Mouse (Mus musculus): ENCODE results near the gene Dcun1d4.

The Dcun1d4 gene

GRCm38 (mm10) chr5:73598943-73599695 lies 118.3 kb downstream of the Dcun1d4 start:
- no peak for DNase-seq (ENCODE audit: low spot score)

GRCm38 (mm10) chr5:73599991-73600390 lies 119.2 kb downstream of the Dcun1d4 start:
- DNase-seq (ENCODE audit: low spot score): no peak

- DNase-seq (ENCODE audit: low spot score): no peak
Observed at GRCm38 (mm10) chr5:73601361-73601763, 120.6 kb downstream of the Dcun1d4 start.

GRCm38 (mm10) chr5:73602865-73603264 lies 122.1 kb downstream of the Dcun1d4 start:
- DNase-seq (ENCODE audit: low spot score): no peak

GRCm38 (mm10) chr5:73604542-73604941 lies 123.7 kb downstream of the Dcun1d4 start:
- no peak for DNase-seq (ENCODE audit: low spot score)

GRCm38 (mm10) chr5:73604964-73605363 lies 124.2 kb downstream of the Dcun1d4 start:
- DNase-seq (ENCODE audit: low spot score): no peak

All from MN1 (cell line).